Mouse (Mus musculus) E14TG2a.4 (cell line): ENCODE data around the gene Rhebl1.

Experiments used
- CTCF ChIP-seq: conservative IDR thresholded peaks from 2 replicates; pipeline ENCODE4 v1.5.1; 2014; ENCODE audit warnings: low read length
- NANOG ChIP-seq: IDR thresholded peaks from 2 replicates; pipeline ENCODE4 v1.6.1; 2014; ENCODE audit warnings: borderline replicate concordance, low read length, mixed read lengths
- POU5F1 ChIP-seq: IDR thresholded peaks from 2 replicates; pipeline ENCODE4 v1.6.1; 2014; ENCODE audit warnings: low read length, borderline replicate concordance

GRCm38 (mm10) chr15:98853161-98853937, 41.0 kb downstream of the Rhebl1 start:
- TF ChIP-seq CTCF (no peak), POU5F1 (no peak), NANOG (no peak)
